Mouse (Mus musculus) liver, postnatal 0 days (tissue): Measurements from ENCODE around the gene Optc.

Source experiments
- CTCF ChIP-seq: sonication (generic); IDR thresholded peaks from 2 replicates; pipeline ENCODE4 v1.5.1; 2016; ENCODE audit warnings: antibody characterized with exemption, low read depth
- EP300 ChIP-seq: IDR thresholded peaks from 2 replicates; pipeline ENCODE4 v1.6.1; 2016; ENCODE audit warnings: antibody characterized with exemption, low read depth, mild to moderate bottlenecking

DNA sequence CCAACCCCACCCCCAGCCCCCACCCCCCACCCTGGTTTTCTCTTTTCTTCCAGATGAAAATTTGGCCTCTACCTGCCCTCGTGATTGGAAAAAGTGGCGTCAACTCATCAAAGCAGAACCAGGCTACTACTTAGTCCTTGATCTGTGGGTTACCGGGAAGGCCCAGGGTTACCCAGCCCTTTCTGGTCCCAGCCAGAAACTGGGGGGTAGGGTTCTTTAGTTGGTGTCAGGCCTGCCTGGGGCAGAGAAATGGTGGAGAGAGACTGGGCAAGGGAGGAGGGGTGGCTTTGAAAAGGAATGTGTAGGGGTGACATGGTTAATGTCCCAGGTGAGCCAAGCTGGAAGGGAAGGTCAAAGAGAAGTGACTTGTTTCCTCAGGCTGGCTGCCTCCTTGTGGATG lies 51.1 kb downstream of the Optc start:
- TF ChIP-seq EP300, result no peak
- no peak for TF ChIP-seq CTCF
